Mouse (Mus musculus): ENCODE results near the gene Isg20l2. TPM values are rescaled to one million over a fixed set of nuclear protein-coding genes. Genes with fewer than 3 reads are reported as not detected.

Isg20l2 gene
- polyA plus RNA-seq, 1 experiment from 2014 or later: 22.5 TPM

- peak; percentile 83 for ATAC-seq
- Histone ChIP-seq H3K4me3 (ENCODE audit: low read depth, low read length) (no peak overlapping the region), H3K9ac (replicated peaks; ENCODE audit: low read depth) (peak overlapping the region; percentile 32; the same call in 1 of the 2 replicates), H3K27me3 (replicated peaks; ENCODE audit: insufficient read depth, low read length) (no peaks in the 10 kb centered on the region), H3K4me1 (ENCODE audit: insufficient read depth, low read depth, low read length) (peaks cover 47% of the 10 kb centered on the region; the same call in 1 of the 2 replicates), H3K27ac (ENCODE audit: low read length) (peak overlapping the region; percentile 95), H3K36me3 (ENCODE audit: insufficient read depth, low read length) (no peaks in the 10 kb centered on the region), H3K9me3 (ENCODE audit: low read length) (no peaks in the 10 kb centered on the region), H3K4me2 (replicated peaks; ENCODE audit: low read depth, low read length) (peak overlapping the region; percentile 39)
- TF ChIP-seq EP300 (IDR thresholded peaks at IDR 0.05): 0 out of 2 replicates have a peak, but pooled peaks have one; percentile 59
- TF ChIP-seq CTCF (IDR thresholded peaks at IDR 0.05): no peak
- peak; percentile 93 for DNase-seq (ENCODE audit: low spot score)
- WGBS: 4% methylated on average over 13 of the region's 13 CpGs
These were observed 52.9 kb downstream of the Isg20l2 start for GRCm38 (mm10) chr3:87982836-87983601.

- peak overlapping the region; percentile 39 for H3K4me2 ChIP-seq (replicated peaks; ENCODE audit: low read depth, low read length)
- DNase-seq (ENCODE audit: low spot score): no peak
- TF ChIP-seq CTCF (IDR thresholded peaks at IDR 0.05) (no peak), EP300 (IDR thresholded peaks at IDR 0.05) (no peak)
- H3K4me1 ChIP-seq (ENCODE audit: insufficient read depth, low read depth, low read length): peaks cover 49% of the 10 kb centered on the region; the same call in 1 of the 2 replicates
- ATAC-seq: no peak
- H3K4me3 ChIP-seq (ENCODE audit: low read depth, low read length): no peak overlapping the region
- H3K27me3 ChIP-seq (replicated peaks; ENCODE audit: insufficient read depth, low read length): peaks cover 2% of the 10 kb centered on the region; the same call in 1 of the 2 replicates
- H3K36me3 ChIP-seq (ENCODE audit: insufficient read depth, low read length): no peaks in the 10 kb centered on the region
- no peaks in the 10 kb centered on the region for H3K9me3 ChIP-seq (ENCODE audit: low read length)
- no peak overlapping the region for H3K9ac ChIP-seq (replicated peaks; ENCODE audit: low read depth)
- 44% methylated on average over 6 of the region's 6 CpGs for WGBS
- H3K27ac ChIP-seq (ENCODE audit: low read length): peak overlapping the region; percentile 95
These were observed 53.5 kb downstream of the Isg20l2 start for GRCm38 (mm10) chr3:87983627-87984026.

- Histone ChIP-seq H3K27me3 (replicated peaks; ENCODE audit: insufficient read depth, low read length) (peaks cover 4% of the 10 kb centered on the region; the same call in 1 of the 2 replicates), H3K4me2 (replicated peaks; ENCODE audit: low read depth, low read length) (no peak overlapping the region), H3K36me3 (ENCODE audit: insufficient read depth, low read length) (no peaks in the 10 kb centered on the region), H3K27ac (ENCODE audit: low read length) (peak overlapping the region; percentile 95; the same call in 1 of the 2 replicates), H3K9me3 (ENCODE audit: low read length) (no peaks in the 10 kb centered on the region), H3K9ac (replicated peaks; ENCODE audit: low read depth) (no peak overlapping the region), H3K4me3 (ENCODE audit: low read depth, low read length) (no peak overlapping the region), H3K4me1 (ENCODE audit: insufficient read depth, low read depth, low read length) (peaks cover 49% of the 10 kb centered on the region; the same call in 1 of the 2 replicates)
- no peak for TF ChIP-seq CTCF (IDR thresholded peaks at IDR 0.05)
- TF ChIP-seq EP300 (IDR thresholded peaks at IDR 0.05): no peak
- WGBS: 36% methylated on average over 3 of the region's 3 CpGs
- peak; percentile 4 for DNase-seq (ENCODE audit: low spot score)
- no peak for ATAC-seq
These were observed 54.0 kb downstream of the Isg20l2 start for GRCm38 (mm10) chr3:87984094-87984493.

- Histone ChIP-seq H3K36me3 (ENCODE audit: insufficient read depth, low read length) (no peaks in the 10 kb centered on the region), H3K4me2 (replicated peaks; ENCODE audit: low read depth, low read length) (0 out of 2 replicates have a peak overlapping the region, but pooled peaks have one; percentile 6), H3K9ac (replicated peaks; ENCODE audit: low read depth) (no peak overlapping the region), H3K27me3 (replicated peaks; ENCODE audit: insufficient read depth, low read length) (peaks cover 12% of the 10 kb centered on the region; the same call in 1 of the 2 replicates), H3K27ac (ENCODE audit: low read length) (peak overlapping the region; percentile 85), H3K4me3 (ENCODE audit: low read depth, low read length) (no peak overlapping the region), H3K4me1 (ENCODE audit: insufficient read depth, low read depth, low read length) (peaks cover 49% of the 10 kb centered on the region; the same call in 1 of the 2 replicates), H3K9me3 (ENCODE audit: low read length) (no peaks in the 10 kb centered on the region)
- TF ChIP-seq CTCF (IDR thresholded peaks at IDR 0.05) (no peak), EP300 (IDR thresholded peaks at IDR 0.05) (no peak)
- ATAC-seq: no peak
- DNase-seq (ENCODE audit: low spot score): peak; percentile 39
- 14% methylated on average over 12 of the region's 12 CpGs for WGBS
These were observed 55.6 kb downstream of the Isg20l2 start for GRCm38 (mm10) chr3:87985505-87986320.

- peaks cover 49% of the 10 kb centered on the region; the same call in 1 of the 2 replicates for H3K4me1 ChIP-seq (ENCODE audit: insufficient read depth, low read depth, low read length)
- H3K27ac ChIP-seq (ENCODE audit: low read length): no peak overlapping the region
- no peaks in the 10 kb centered on the region for H3K9me3 ChIP-seq (ENCODE audit: low read length)
- DNase-seq (ENCODE audit: low spot score) (peak; percentile 97), ATAC-seq (peak; percentile 73)
- H3K4me2 ChIP-seq (replicated peaks; ENCODE audit: low read depth, low read length): peak overlapping the region; percentile 48
- no peaks in the 10 kb centered on the region for H3K36me3 ChIP-seq (ENCODE audit: insufficient read depth, low read length)
- H3K27me3 ChIP-seq (replicated peaks; ENCODE audit: insufficient read depth, low read length): peaks cover 16% of the 10 kb centered on the region; the same call in 1 of the 2 replicates
- WGBS: under 1% methylated on average over 17 of the region's 17 CpGs
- TF ChIP-seq CTCF (IDR thresholded peaks at IDR 0.05) (peak; percentile 100), EP300 (IDR thresholded peaks at IDR 0.05) (peak; percentile 66)
- H3K9ac ChIP-seq (replicated peaks; ENCODE audit: low read depth): no peak overlapping the region
- peak overlapping the region; percentile 18; the same call in 1 of the 2 replicates for H3K4me3 ChIP-seq (ENCODE audit: low read depth, low read length)
These were observed 56.8 kb downstream of the Isg20l2 start for GRCm38 (mm10) chr3:87986868-87987267.
